Mouse (Mus musculus): ENCODE measurements around the gene Entr1.
"Not testable (repeated sequence)": the region's sequence is repeated elsewhere in the genome, so short reads cannot be mapped to it uniquely, and the experiment has no call there.

Entr1 gene

GRCm38 (mm10) chr2:26388682-26389153, 398 bp downstream of the Entr1 start:
- no peak for DNase-seq (ENCODE audit: low read depth, low spot score)

GRCm38 (mm10) chr2:26387713-26388112, 1.4 kb downstream of the Entr1 start:
- no peak for DNase-seq (ENCODE audit: low read depth, low spot score)

- DNase-seq (ENCODE audit: low read depth, low spot score) = not testable (repeated sequence)
Measured at GRCm38 (mm10) chr2:26380871-26381270, 8.2 kb downstream of the Entr1 start.

GRCm38 (mm10) chr2:26380131-26380771, 8.9 kb downstream of the Entr1 start, which contains the start of gene Snapc4:
Gene Snapc4 (minus strand): TSS chr2:26380653.
- peak; percentile 92 for DNase-seq (ENCODE audit: low read depth, low spot score)

GRCm38 (mm10) chr2:26372396-26372795, 16.7 kb downstream of the Entr1 start:
- no peak for DNase-seq (ENCODE audit: low read depth, low spot score)

- DNase-seq (ENCODE audit: low read depth, low spot score) = no peak
Measured at GRCm38 (mm10) chr2:26368572-26368971, 20.5 kb downstream of the Entr1 start.

- no peak for DNase-seq (ENCODE audit: low read depth, low spot score)
Measured at GRCm38 (mm10) chr2:26367911-26368310, 21.2 kb downstream of the Entr1 start.

- no peak for DNase-seq (ENCODE audit: low read depth, low spot score)
Measured at GRCm38 (mm10) chr2:26364738-26365465, 24.2 kb downstream of the Entr1 start.

GRCm38 (mm10) chr2:26363481-26363880, 25.6 kb downstream of the Entr1 start:
- DNase-seq (ENCODE audit: low read depth, low spot score) = no peak

GRCm38 (mm10) chr2:26362991-26363390, 26.1 kb downstream of the Entr1 start:
- no peak for DNase-seq (ENCODE audit: low read depth, low spot score)

GRCm38 (mm10) chr2:26360772-26361171, 28.3 kb downstream of the Entr1 start, which contains the start of gene Card9:
Gene Card9 (minus strand): TSS chr2:26360918.
- no peak for DNase-seq (ENCODE audit: low read depth, low spot score)

- no peak for DNase-seq (ENCODE audit: low read depth, low spot score)
Measured at GRCm38 (mm10) chr2:26359983-26360382, 29.1 kb downstream of the Entr1 start.

GRCm38 (mm10) chr2:26358667-26359320, 30.3 kb downstream of the Entr1 start:
- no peak for DNase-seq (ENCODE audit: low read depth, low spot score)

- no peak for DNase-seq (ENCODE audit: low read depth, low spot score)
Measured at GRCm38 (mm10) chr2:26357484-26357883, 31.6 kb downstream of the Entr1 start.

- DNase-seq (ENCODE audit: low read depth, low spot score) = no peak
Measured at GRCm38 (mm10) chr2:26356678-26357077, 32.4 kb downstream of the Entr1 start.

- no peak for DNase-seq (ENCODE audit: low read depth, low spot score)
Measured at GRCm38 (mm10) chr2:26356231-26356630, 32.9 kb downstream of the Entr1 start.

- DNase-seq (ENCODE audit: low read depth, low spot score) = no peak
Measured at GRCm38 (mm10) chr2:26354401-26354800, 34.7 kb downstream of the Entr1 start.

- DNase-seq (ENCODE audit: low read depth, low spot score) = no peak
Measured at GRCm38 (mm10) chr2:26353066-26353980, 35.8 kb downstream of the Entr1 start.

GRCm38 (mm10) chr2:26352291-26352910, 36.7 kb downstream of the Entr1 start:
- DNase-seq (ENCODE audit: low read depth, low spot score) = no peak

- peak; percentile 96 for DNase-seq (ENCODE audit: low read depth, low spot score)
Measured at GRCm38 (mm10) chr2:26351358-26352290, 37.5 kb downstream of the Entr1 start, which contains the start of gene Dnlz. Gene Dnlz (minus strand): TSS chr2:26352110.

Data from CD4-positive, CD25-positive, alpha-beta regulatory T cell, adult 2 months (primary cell).